Mouse (Mus musculus) gastrocnemius, adult 2 months (tissue): Measurements from ENCODE around the gene Slc26a1. TPM values are rescaled to one million over a fixed set of nuclear protein-coding genes. Genes with fewer than 3 reads are reported as not detected.
"Not testable (repeated sequence)": the region's sequence is repeated elsewhere in the genome, so short reads cannot be mapped to it uniquely, and the experiment has no call there.

Experiments
- DNase-seq: peaks from one replicate; pipeline ENCODE4 v3.0.0; 2022
- H3K27ac ChIP-seq: fragments of 200-600 bp; 2 replicates; pipeline ENCODE4 v1.8.1; 2022; ENCODE audit warnings: mild to moderate bottlenecking
- H3K4me3 ChIP-seq: fragments of 200-600 bp; 2 replicates; pipeline ENCODE4 v1.8.1; 2022; ENCODE audit warnings: mild to moderate bottlenecking, moderate library complexity
- CTCF ChIP-seq: fragments of 200-600 bp; IDR thresholded peaks from 2 replicates; pipeline ENCODE4 v1.8.1; 2022; ENCODE audit warnings: antibody characterized with exemption, mild to moderate bottlenecking, moderate library complexity
- intact Hi-C: fragments of 180-260 bp; cut with DNase I; formaldehyde crosslinking; loops from one replicate; pipeline ENCODE4 v1.15.1; 2025
- total RNA-seq, 2 experiments: library from RNA; stranded (reverse); gene quantifications; 2 replicates each; pipeline ENCODE4 v1.2.3; 2021

Gene Slc26a1
- total RNA-seq, 2 experiments from 2014 or later = not detected

DNA sequence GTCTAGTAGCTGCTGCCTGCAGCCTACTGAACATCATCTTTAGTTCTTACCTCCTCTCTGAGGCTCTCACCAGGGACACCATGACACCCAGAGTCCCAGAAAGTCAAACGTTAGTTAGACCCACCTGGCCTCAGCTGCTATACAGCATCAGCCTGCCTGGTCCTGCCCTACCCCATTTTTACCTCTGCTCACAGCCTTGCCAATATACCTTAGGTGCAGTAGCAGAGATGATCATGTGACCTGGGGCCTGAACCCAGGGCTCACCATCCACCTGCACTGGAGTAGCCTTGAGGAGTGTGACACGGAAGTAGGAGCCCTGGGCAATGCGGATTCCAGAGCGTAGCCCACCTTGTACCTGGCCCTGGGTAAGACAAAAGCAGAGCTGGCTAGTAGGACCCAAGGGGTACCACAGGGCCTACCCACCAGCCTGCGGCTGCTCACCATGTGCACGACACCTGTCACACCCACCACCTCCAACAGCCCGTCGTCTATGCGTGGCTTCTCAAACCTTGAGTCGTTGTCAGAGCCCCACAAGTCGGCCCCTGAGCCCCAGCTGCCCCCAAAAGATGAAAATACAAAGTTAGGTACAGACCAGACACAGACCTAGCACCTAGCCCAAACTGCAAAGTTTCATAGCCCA, 26.3 kb downstream of the Slc26a1 start:
- H3K4me3 ChIP-seq = no peak overlapping the region
- H3K27ac ChIP-seq = no peak overlapping the region
- DNase-seq = no peak
- intact Hi-C loops = no loop called here
- no peak for TF ChIP-seq CTCF

- intact Hi-C loops = no loop called here
- no peak overlapping the region for H3K27ac ChIP-seq
- DNase-seq = no peak
- TF ChIP-seq CTCF = no peak
- H3K4me3 ChIP-seq = no peak overlapping the region
Observed at GRCm38 (mm10) chr5:108647820-108648465, 27.4 kb downstream of the Slc26a1 start.

DNA sequence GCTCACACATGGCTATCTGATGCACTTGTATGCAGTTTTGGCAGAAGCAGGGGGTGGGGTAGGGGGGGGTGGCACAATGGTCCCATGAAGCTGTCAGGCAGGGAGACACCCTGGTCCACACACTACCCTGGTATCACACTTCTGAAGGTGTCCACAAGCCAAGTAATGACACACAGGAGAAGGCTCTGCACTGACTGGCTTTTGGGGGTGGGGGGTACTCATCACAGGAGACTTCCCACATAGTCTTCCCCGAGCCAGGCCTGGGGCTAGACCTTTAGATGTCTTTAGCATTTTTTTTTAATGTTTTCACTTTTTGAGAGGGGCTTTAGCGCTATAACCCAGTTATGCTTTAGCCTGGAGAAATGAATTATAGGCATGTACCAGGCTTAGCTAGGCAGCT, 28.1 kb downstream of the Slc26a1 start:
- TF ChIP-seq CTCF = no peak
- H3K4me3 ChIP-seq = no peak overlapping the region
- DNase-seq = no peak
- intact Hi-C loops = no loop called here
- no peak overlapping the region for H3K27ac ChIP-seq

DNA sequence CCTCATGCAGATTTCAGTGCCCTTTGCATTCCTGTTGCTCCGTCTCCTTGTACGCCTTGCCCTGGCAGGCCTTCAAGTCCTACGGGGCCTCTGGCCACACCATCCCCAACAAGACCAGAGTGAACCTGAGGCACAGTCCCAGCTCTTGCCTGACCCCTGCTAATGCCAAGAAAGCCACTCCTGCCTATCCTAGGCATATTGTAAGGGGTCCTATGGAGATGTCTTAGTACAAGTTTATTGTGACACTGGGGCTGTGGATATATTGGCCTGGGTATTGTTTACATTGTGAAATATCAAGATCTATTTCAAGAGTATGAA, 29.1 kb downstream of the Slc26a1 start:
- DNase-seq = no peak
- no peak for TF ChIP-seq CTCF
- H3K27ac ChIP-seq = peak overlapping the region; percentile 16; the same call in 1 of the 2 replicates
- H3K4me3 ChIP-seq = no peak overlapping the region
- intact Hi-C loops = no loop called here

DNA sequence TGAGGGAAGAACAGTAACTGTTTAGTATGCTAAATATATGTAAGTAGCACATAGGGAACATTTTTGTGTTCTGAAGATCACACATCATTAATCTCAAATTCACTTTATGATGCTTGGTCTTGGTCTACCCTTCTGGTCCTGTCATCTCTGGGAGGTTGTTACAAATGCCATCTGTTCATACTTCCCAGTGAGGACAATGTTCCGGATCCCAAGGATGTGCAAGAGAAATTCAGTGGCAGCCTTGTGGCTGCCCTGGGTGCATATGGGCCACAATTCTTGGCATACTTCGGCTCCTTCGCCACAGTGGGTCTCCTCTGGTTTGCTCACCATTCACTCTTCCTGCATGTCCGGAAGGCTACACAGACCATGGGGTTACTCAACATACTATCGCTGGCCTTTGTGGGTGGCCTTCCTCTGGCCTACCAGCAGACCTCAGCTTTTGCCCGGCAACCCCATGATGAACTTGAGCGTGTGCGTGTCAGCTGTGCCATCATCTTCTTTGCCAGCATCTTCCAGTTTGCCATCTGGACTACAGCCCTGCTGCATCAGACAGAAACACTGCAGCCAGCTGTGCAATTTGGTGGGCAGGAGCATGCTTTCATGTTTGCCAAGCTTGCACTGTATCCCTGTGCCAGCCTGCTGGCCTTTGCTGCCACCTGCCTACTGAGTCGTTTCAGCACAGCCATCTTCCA, 29.6 kb downstream of the Slc26a1 start:
- DNase-seq = peak; percentile 55
- peak; percentile 44 for TF ChIP-seq CTCF
- H3K27ac ChIP-seq = peak overlapping the region; percentile 35; the same call in 1 of the 2 replicates
- intact Hi-C loops = no loop called here
- H3K4me3 ChIP-seq = no peak overlapping the region

DNA sequence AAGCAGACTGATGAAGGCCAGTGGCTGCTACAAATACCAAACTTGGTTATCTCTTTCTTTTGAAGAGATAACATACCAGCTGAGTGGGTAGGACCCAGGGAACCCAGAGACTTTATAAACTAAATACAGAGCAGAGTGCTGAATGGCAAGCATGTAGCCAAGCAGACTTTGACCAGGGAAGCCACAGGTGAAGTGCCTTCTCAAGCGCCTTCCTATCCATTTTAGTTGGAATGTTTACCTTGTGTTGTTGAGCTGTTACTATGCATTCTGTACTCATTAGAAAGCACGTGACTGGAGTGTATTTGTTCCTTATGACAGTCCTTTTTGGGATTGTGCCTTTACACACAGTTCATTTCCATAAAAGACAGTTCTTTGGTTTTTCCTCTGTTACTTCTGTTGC, 31.7 kb downstream of the Slc26a1 start:
- no peak for DNase-seq
- no peak overlapping the region for H3K4me3 ChIP-seq
- no peak overlapping the region for H3K27ac ChIP-seq
- intact Hi-C loops = no loop called here
- no peak for TF ChIP-seq CTCF

- Histone ChIP-seq H3K27ac (no peak overlapping the region), H3K4me3 (no peak overlapping the region)
- intact Hi-C loops = no loop called here
- no peak for TF ChIP-seq CTCF
- no peak for DNase-seq
Observed at GRCm38 (mm10) chr5:108636172-108636571, 39.2 kb downstream of the Slc26a1 start.

- not testable (repeated sequence) for H3K4me3 ChIP-seq, H3K27ac ChIP-seq, DNase-seq
- intact Hi-C loops = loop anchor here (5.0 kb wide), 1 partner anchor 207 kb away; no protein-coding TSS in a partner anchor
Observed at GRCm38 (mm10) chr5:108634088-108634487, 41.3 kb downstream of the Slc26a1 start.

DNA sequence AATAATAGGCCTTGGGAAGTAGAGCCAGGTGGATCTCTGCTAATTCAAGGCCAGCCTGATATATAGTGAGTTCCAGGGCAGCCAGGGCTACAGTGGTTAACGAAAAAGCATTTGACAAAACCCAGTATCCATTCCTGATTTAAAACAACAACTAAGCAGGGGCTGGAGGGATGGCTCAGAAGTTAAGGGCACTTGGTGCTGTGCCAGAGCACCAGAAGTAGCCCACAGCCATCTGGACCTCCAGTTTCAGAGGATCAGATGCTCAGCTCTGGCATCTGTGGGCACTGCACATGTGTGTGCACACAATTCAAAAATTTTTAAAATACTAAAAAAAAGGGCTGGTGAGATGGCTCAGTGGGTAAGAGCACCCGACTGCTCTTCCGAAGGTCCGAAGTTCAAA, 41.7 kb downstream of the Slc26a1 start:
- no peak for DNase-seq
- intact Hi-C loops = loop anchor here (5.0 kb wide), 1 partner anchor 206 kb away; no protein-coding TSS in a partner anchor
- Histone ChIP-seq H3K4me3 (no peak overlapping the region), H3K27ac (no peak overlapping the region)
- no peak for TF ChIP-seq CTCF

DNA sequence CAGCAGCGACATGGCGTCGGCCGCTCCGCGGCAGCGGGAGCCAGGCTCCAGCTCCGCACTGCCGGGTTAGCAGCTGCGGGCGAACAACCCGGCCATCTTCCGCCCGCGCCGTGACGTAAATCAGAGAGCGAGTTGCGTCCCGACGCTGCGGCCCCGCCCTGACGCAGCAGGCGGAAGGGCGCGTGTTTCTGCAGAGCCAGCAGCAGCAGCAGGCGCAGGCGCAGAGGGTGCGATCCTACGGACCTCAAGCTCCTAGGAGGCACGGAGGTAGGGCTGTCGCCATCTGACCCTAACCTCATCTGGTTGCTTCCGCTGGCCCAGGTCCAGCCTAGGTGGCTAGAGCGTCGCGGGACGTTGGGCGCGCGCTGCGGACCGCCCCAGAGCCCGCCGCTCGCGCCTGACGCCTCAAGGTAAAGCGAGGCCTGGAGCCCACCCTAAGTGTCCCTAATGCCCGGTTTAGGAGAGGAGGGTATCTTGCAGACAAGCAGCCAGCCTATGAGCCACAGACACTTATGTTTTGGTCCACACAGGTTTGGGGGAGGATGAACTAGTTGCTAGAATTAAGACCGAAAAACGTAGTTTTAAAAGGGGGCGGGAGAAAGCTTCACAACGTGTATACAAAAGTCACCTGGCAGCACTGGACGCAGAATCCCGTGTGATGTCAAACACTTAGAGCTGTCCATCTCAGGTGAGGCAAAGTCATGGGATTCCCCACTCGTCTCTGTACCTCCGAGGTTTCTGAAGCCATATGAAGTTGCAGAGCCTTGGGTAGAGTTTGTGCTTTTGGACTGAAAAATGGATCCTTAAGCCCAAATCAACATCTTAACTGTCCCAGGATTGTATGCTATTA, 45.5 kb downstream of the Slc26a1 start, which contains the start of the genes Gak and Tmem175:
Gene Gak (minus strand): TSS at position 122 of the 850 bp plus-strand sequence.
Gene Tmem175 (plus strand): TSS at position 137 of the 850 bp plus-strand sequence.
- intact Hi-C loops = loop anchor here (2.0 to 5.0 kb wide), 2 partner anchors 65 to 203 kb away; no protein-coding TSS in a partner anchor
- Histone ChIP-seq H3K27ac (peak within 1 kb of the TSS; percentile 92), H3K4me3 (peak within 1 kb of the TSS; percentile 77)
- TF ChIP-seq CTCF = no peak
- DNase-seq = peak; percentile 96

- DNase-seq = no peak
- TF ChIP-seq CTCF = no peak
- peak overlapping the region; percentile 77 for H3K4me3 ChIP-seq
- intact Hi-C loops = loop anchor here (2.0 kb wide), 1 partner anchor 66 kb away; no protein-coding TSS in a partner anchor
- peak overlapping the region; percentile 92 for H3K27ac ChIP-seq
Observed at GRCm38 (mm10) chr5:108628891-108629633, 46.3 kb downstream of the Slc26a1 start.
